Mouse (Mus musculus): ENCODE measurements around the gene Gm10770.
"Not testable (repeated sequence)": the region's sequence is repeated elsewhere in the genome, so short reads cannot be mapped to it uniquely, and the experiment has no call there.

DNA sequence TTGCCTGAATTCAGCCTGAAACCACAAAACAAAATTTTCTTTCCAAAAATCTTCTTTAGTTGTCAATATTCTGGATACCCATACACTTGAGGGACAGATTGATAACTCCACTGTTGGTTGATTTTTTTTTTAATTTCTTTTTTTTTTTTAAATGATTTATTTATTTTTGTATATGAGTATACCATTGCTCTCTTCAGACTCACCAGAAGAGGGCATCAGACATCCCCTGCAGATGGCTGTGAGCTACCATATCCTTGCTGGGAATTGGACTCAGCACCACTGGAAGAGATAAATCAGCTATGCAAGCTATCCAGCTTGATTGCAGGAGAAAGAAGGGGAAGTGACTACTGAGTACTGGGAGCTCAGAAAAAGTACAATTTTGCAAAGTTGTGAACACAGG, 1.6 kb upstream of the Gm10770 start:
- not testable (repeated sequence) for TF ChIP-seq GATA1 (IDR thresholded peaks at IDR 0.05; ENCODE audit: borderline replicate concordance, low read length); FLI1 (IDR thresholded peaks at IDR 0.05; ENCODE audit: low read length)
